In genomic region chr11:102285095-102285834, GRCm38 (mm10) we compare ENCODE assay signal across 8 mouse cellular contexts. TPM values are rescaled to one million over a fixed set of nuclear protein-coding genes. Genes with fewer than 3 reads are reported as not detected.
DNase-seq lines count a peak whose midpoint lies in the region; ATAC-seq lines count a peak whose summit lies in the region.

No protein-coding gene starts in this region.

- peaks cover 18% of the 10 kb centered on the region for H3K4me1 ChIP-seq in heart, embryonic 10.5 days
- peaks cover 10% of the 10 kb centered on the region for H3K4me1 ChIP-seq in embryonic facial prominence, embryonic 14.5 days (ENCODE audit: control insufficient read depth, insufficient read depth, low read length)
- peaks cover 6% of the 10 kb centered on the region; the same call in 1 of the 2 replicates for H3K4me1 ChIP-seq in intestine, embryonic 15.5 days (replicated peaks)

- peak overlapping the region; percentile 90 for H3K27ac ChIP-seq in heart, embryonic 10.5 days
- peak overlapping the region; percentile 70 for H3K27ac ChIP-seq in embryonic facial prominence, embryonic 14.5 days (replicated peaks; ENCODE audit: low read depth, low read length)
- peak overlapping the region; percentile 75 for H3K27ac ChIP-seq in intestine, embryonic 15.5 days

- peak; percentile 54 for ATAC-seq in CD4-positive, CD25-positive, alpha-beta regulatory T cell, adult 4 months
- peak; percentile 58 for ATAC-seq in embryonic facial prominence, embryonic 14.5 days (ENCODE audit: low read depth)
- peak; percentile 76 for ATAC-seq in intestine, embryonic 15.5 days
- ATAC-seq in monocyte, adult 5-6 weeks (replicated peaks; ENCODE audit: insufficient number of reproducible peaks, low FRiP score, low TSS enrichment, poor library complexity, severe bottlenecking) = peak; percentile 50; the same call in 1 of the 2 replicates

- 5% methylated on average over 31 of the region's 31 CpGs for WGBS in heart, embryonic 10.5 days
- WGBS in embryonic facial prominence, embryonic 14.5 days = 4% methylated on average over 31 of the region's 31 CpGs
- WGBS in intestine, embryonic 15.5 days = 2% methylated on average over 31 of the region's 31 CpGs

- peaks cover 28% of the 10 kb centered on the region for H3K36me3 ChIP-seq in heart, embryonic 10.5 days
- peaks cover 25% of the 10 kb centered on the region for H3K36me3 ChIP-seq in embryonic facial prominence, embryonic 14.5 days (ENCODE audit: control insufficient read depth, insufficient read depth, low read length)
- H3K36me3 ChIP-seq in intestine, embryonic 15.5 days = peaks cover 20% of the 10 kb centered on the region

- H3K9me3 ChIP-seq in heart, embryonic 10.5 days = no peaks in the 10 kb centered on the region
- no peaks in the 10 kb centered on the region for H3K9me3 ChIP-seq in embryonic facial prominence, embryonic 14.5 days (ENCODE audit: control insufficient read depth, low read length)
- H3K9me3 ChIP-seq in intestine, embryonic 15.5 days = no peaks in the 10 kb centered on the region

- peak overlapping the region; percentile 76 for H3K4me3 ChIP-seq in heart, embryonic 10.5 days
- peak overlapping the region; percentile 72 for H3K4me3 ChIP-seq in embryonic facial prominence, embryonic 14.5 days (ENCODE audit: low read depth, low read length)
- peak overlapping the region; percentile 79 for H3K4me3 ChIP-seq in intestine, embryonic 15.5 days (replicated peaks)

- H3K27me3 ChIP-seq in heart, embryonic 10.5 days (ENCODE audit: insufficient read depth, poor library complexity, severe bottlenecking) = no peaks in the 10 kb centered on the region
- no peaks in the 10 kb centered on the region for H3K27me3 ChIP-seq in embryonic facial prominence, embryonic 14.5 days (replicated peaks; ENCODE audit: control insufficient read depth, insufficient read depth, low read length)
- no peaks in the 10 kb centered on the region for H3K27me3 ChIP-seq in intestine, embryonic 15.5 days (replicated peaks)

- no peak for DNase-seq in heart, embryonic 10.5 days (ENCODE audit: low spot score)
- DNase-seq in heart, adult 9 months (ENCODE audit: low spot score in 2 of 2) = no peak
- DNase-seq in embryonic facial prominence, embryonic 14.5 days (ENCODE audit: low spot score) = no peak
- no peak for DNase-seq in embryo, embryonic 10.5 days (ENCODE audit: low spot score)
- DNase-seq in left cerebral cortex, postnatal 25 days (ENCODE audit: low spot score in 2 of 2) = no peak

- peak overlapping the region; percentile 82 for H3K4me2 ChIP-seq in embryonic facial prominence, embryonic 14.5 days (ENCODE audit: low read depth, low read length)
- peak overlapping the region; percentile 78 for H3K4me2 ChIP-seq in intestine, embryonic 15.5 days (replicated peaks)

- intact Hi-C loops in left cerebral cortex, postnatal 25 days (cut with DNase I) = no loop called here

- peak overlapping the region; percentile 84 for H3K9ac ChIP-seq in embryonic facial prominence, embryonic 14.5 days (ENCODE audit: low read depth, low read length)
- peak overlapping the region; percentile 83 for H3K9ac ChIP-seq in intestine, embryonic 15.5 days

RNA-seq across cellular contexts. Expression of gene Tmub2, which starts 0.5 kb away (rescaled TPM):
- polyA plus RNA-seq in heart, embryonic 10.5 days (2016; fragmentation: Nextera tagmentation; extraction: Ambion mirVana) = 40.1 and 41.8 TPM in 2 replicates
- polyA plus RNA-seq in CD4-positive, CD25-positive, alpha-beta regulatory T cell, adult 4 months (2017; shearing (Covaris generic)) = 10 to 100 TPM; 64.7 to 80.5 TPM
- 49.8 and 55.9 TPM in 2 replicates for polyA plus RNA-seq in embryonic facial prominence, embryonic 14.5 days (2014; fragmentation: Nextera tagmentation; extraction: Ambion mirVana)
- 44.3 and 48.5 TPM in 2 replicates for polyA plus RNA-seq in intestine, embryonic 15.5 days (2015; fragmentation: Nextera tagmentation; extraction: Ambion mirVana)
- 25.7 to 34.3 TPM (median 26.5 TPM) in 3 replicates for total RNA-seq in monocyte, adult 5-6 weeks (2017)
- total RNA-seq in left cerebral cortex, postnatal 25 days (2021) = 10 to 100 TPM; 67.8 to 71.4 TPM

RNA-seq across cellular contexts. Expression of gene Atxn7l3, which starts 11.2 kb away (rescaled TPM):
- 9.1 and 14.3 TPM in 2 replicates for polyA plus RNA-seq in heart, embryonic 10.5 days (2016; fragmentation: Nextera tagmentation; extraction: Ambion mirVana)
- polyA plus RNA-seq in CD4-positive, CD25-positive, alpha-beta regulatory T cell, adult 4 months (2017; shearing (Covaris generic)) = 1 to 10 TPM; 7.2 to 7.3 TPM
- polyA plus RNA-seq in embryonic facial prominence, embryonic 14.5 days (2014; fragmentation: Nextera tagmentation; extraction: Ambion mirVana) = 19.5 and 20.8 TPM in 2 replicates
- 11.8 and 13.6 TPM in 2 replicates for polyA plus RNA-seq in intestine, embryonic 15.5 days (2015; fragmentation: Nextera tagmentation; extraction: Ambion mirVana)
- 29.9 to 43.6 TPM (median 29.9 TPM) in 3 replicates for total RNA-seq in monocyte, adult 5-6 weeks (2017)
- 100 to 1,000 TPM; 231 to 242 TPM for total RNA-seq in left cerebral cortex, postnatal 25 days (2021)

RNA-seq across cellular contexts. Expression of gene Asb16, which starts 16.7 kb away (rescaled TPM):
- 0.06 and 0.08 TPM in 2 replicates for polyA plus RNA-seq in heart, embryonic 10.5 days (2016; fragmentation: Nextera tagmentation; extraction: Ambion mirVana)
- not detected for polyA plus RNA-seq in CD4-positive, CD25-positive, alpha-beta regulatory T cell, adult 4 months (2017; shearing (Covaris generic))
- 0.25 and 0.33 TPM in 2 replicates for polyA plus RNA-seq in embryonic facial prominence, embryonic 14.5 days (2014; fragmentation: Nextera tagmentation; extraction: Ambion mirVana)
- 0.08 TPM in 1 of 2 replicates, not detected in the other for polyA plus RNA-seq in intestine, embryonic 15.5 days (2015; fragmentation: Nextera tagmentation; extraction: Ambion mirVana)
- total RNA-seq in monocyte, adult 5-6 weeks (2017) = not detected in 3 replicates
- total RNA-seq in left cerebral cortex, postnatal 25 days (2021) = 1 to 10 TPM; 1.2 TPM

RNA-seq across cellular contexts. Expression of gene Ubtf, which starts 34.3 kb away (rescaled TPM):
- polyA plus RNA-seq in heart, embryonic 10.5 days (2016; fragmentation: Nextera tagmentation; extraction: Ambion mirVana) = 60.4 and 75.4 TPM in 2 replicates
- polyA plus RNA-seq in CD4-positive, CD25-positive, alpha-beta regulatory T cell, adult 4 months (2017; shearing (Covaris generic)) = 10 to 100 TPM; 46.1 to 51.1 TPM
- polyA plus RNA-seq in embryonic facial prominence, embryonic 14.5 days (2014; fragmentation: Nextera tagmentation; extraction: Ambion mirVana) = 73.3 and 83.9 TPM in 2 replicates
- polyA plus RNA-seq in intestine, embryonic 15.5 days (2015; fragmentation: Nextera tagmentation; extraction: Ambion mirVana) = 77.8 and 80.2 TPM in 2 replicates
- total RNA-seq in monocyte, adult 5-6 weeks (2017) = 160 to 166 TPM (median 161 TPM) in 3 replicates
- 100 to 1,000 TPM; 123 to 127 TPM for total RNA-seq in left cerebral cortex, postnatal 25 days (2021)

RNA-seq across cellular contexts. Expression of gene BC030867, which starts 36.6 kb away (rescaled TPM):
- polyA plus RNA-seq in heart, embryonic 10.5 days (2016; fragmentation: Nextera tagmentation; extraction: Ambion mirVana) = 16.5 and 19.4 TPM in 2 replicates
- 1 to 10 TPM in 1 of 2 experiments, under 1 TPM in 1; 0.40 to 1.8 TPM for polyA plus RNA-seq in CD4-positive, CD25-positive, alpha-beta regulatory T cell, adult 4 months (2017; shearing (Covaris generic))
- polyA plus RNA-seq in embryonic facial prominence, embryonic 14.5 days (2014; fragmentation: Nextera tagmentation; extraction: Ambion mirVana) = 11.7 and 12.6 TPM in 2 replicates
- 13.1 and 13.5 TPM in 2 replicates for polyA plus RNA-seq in intestine, embryonic 15.5 days (2015; fragmentation: Nextera tagmentation; extraction: Ambion mirVana)
- total RNA-seq in monocyte, adult 5-6 weeks (2017) = not detected in 3 replicates
- total RNA-seq in left cerebral cortex, postnatal 25 days (2021) = 1 to 10 TPM in 1 of 2 experiments, under 1 TPM in 1; 0.94 to 1.1 TPM
